Mouse (Mus musculus) stomach, postnatal 0 days (tissue): ENCODE results near the gene Rftn1.

Experiments
- CTCF ChIP-seq: IDR thresholded peaks from 2 replicates; pipeline ENCODE4 v1.5.1; 2016; ENCODE audit warnings: antibody characterized with exemption, low read depth, mild to moderate bottlenecking, moderate library complexity
- EP300 ChIP-seq: optimal IDR thresholded peaks from 2 replicates; pipeline ENCODE3; 2016; ENCODE audit warnings: antibody characterized with exemption

GRCm38 (mm10) chr17:49976678-49977423 is 213.6 kb downstream of the Rftn1 start:
- TF ChIP-seq CTCF (no peak), EP300 (no peak)
